Mouse (Mus musculus) embryonic fibroblast, embryonic 13.5 days (primary cell): ENCODE results near the gene Kcna10.

Experiments
- CTCF ChIP-seq: IDR thresholded peaks from 2 replicates; pipeline ENCODE4 v1.5.1; 2011; ENCODE audit warnings: mild to moderate bottlenecking, control low read depth, low read length, moderate library complexity, borderline replicate concordance; ENCODE audit not compliant: insufficient read depth
- POLR2A ChIP-seq: IDR thresholded peaks from 2 replicates; pipeline ENCODE4 v1.6.1; 2011; ENCODE audit warnings: low read depth, mild to moderate bottlenecking, control low read depth, low read length, moderate library complexity

GRCm38 (mm10) chr3:107205994-107206393 is 23.1 kb downstream of the Kcna10 start:
- TF ChIP-seq CTCF (peak; percentile 58), POLR2A (no peak)
